Mouse (Mus musculus) adrenal gland, postnatal 36 days (tissue): Measurements from ENCODE around the gene Mapk10. TPM values are rescaled to one million over a fixed set of nuclear protein-coding genes. Genes with fewer than 3 reads are reported as not detected.

Experiments used
- DNase-seq, 2 experiments: peaks; one replicate each; pipeline ENCODE4 v3.0.0; 2021; ENCODE audit warnings: mixed read lengths in 1 of 2
- long read RNA-seq, 2 experiments: library from polyadenylated mRNA; stranded (forward); transcript quantifications; one replicate each; pipeline ENCODE4 v2.0.0; 2021; ENCODE audit warnings: borderline sequencing depth in 2 of 2
- total RNA-seq, 2 experiments: library from RNA; stranded (reverse); gene quantifications; 2 replicates each; pipeline ENCODE4 v1.2.3; 2021

Gene Mapk10
- 10 to 100 TPM in 1 of 2 experiments, 1 to 10 TPM in 1; 5.7 to 10.0 TPM for total RNA-seq
- long read RNA-seq, experiment 1, full-length matches to known transcripts: 1 of 4 reads
- long read RNA-seq, experiment 1, partial matches to known transcripts: 0 of 4 reads
- long read RNA-seq, experiment 1, other reads (novel, unspliced or antisense): 3 of 4 reads
- long read RNA-seq, experiment 2, full-length matches to known transcripts: 1 of 3 reads
- long read RNA-seq, experiment 2, partial matches to known transcripts: 0 of 3 reads
- long read RNA-seq, experiment 2, other reads (novel, unspliced or antisense): 2 of 3 reads

- DNase-seq: peak; percentile 60 to 66
These were observed at the start of gene Mapk10 for GRCm38 (mm10) chr5:103211101-103211848. TSS of gene Mapk10 (minus strand) at chr5:103211334.

- DNase-seq: no peak
These were observed 45.0 kb upstream of the Mapk10 start for GRCm38 (mm10) chr5:103256144-103256543.

GRCm38 (mm10) chr5:103242430-103242829 is 31.3 kb upstream of the Mapk10 start:
- no peak for DNase-seq

- peak; percentile 6 to 15 for DNase-seq
These were observed 20.7 kb upstream of the Mapk10 start for GRCm38 (mm10) chr5:103231822-103232221.

- DNase-seq: no peak
These were observed 19.2 kb upstream of the Mapk10 start for GRCm38 (mm10) chr5:103230334-103230733.

- no peak for DNase-seq
These were observed 18.2 kb upstream of the Mapk10 start for GRCm38 (mm10) chr5:103229321-103229720.

GRCm38 (mm10) chr5:103221997-103222396 is 10.9 kb upstream of the Mapk10 start:
- no peak for DNase-seq

- no peak for DNase-seq
These were observed 490 bp downstream of the Mapk10 start for GRCm38 (mm10) chr5:103210644-103211043.

GRCm38 (mm10) chr5:103210018-103210417 is 1.1 kb downstream of the Mapk10 start:
- peak in 1 of 2 experiments; percentile 9 for DNase-seq

- DNase-seq: no peak
These were observed 1.6 kb downstream of the Mapk10 start for GRCm38 (mm10) chr5:103209486-103209885.

- DNase-seq: no peak
These were observed 2.3 kb downstream of the Mapk10 start for GRCm38 (mm10) chr5:103208869-103209268.

GRCm38 (mm10) chr5:103208021-103208511 is 3.1 kb downstream of the Mapk10 start:
- DNase-seq: no peak

GRCm38 (mm10) chr5:103197796-103198325 is 13.3 kb downstream of the Mapk10 start:
- no peak for DNase-seq

- no peak for DNase-seq
These were observed 16.6 kb downstream of the Mapk10 start for GRCm38 (mm10) chr5:103194549-103194948.

- DNase-seq: no peak
These were observed 17.4 kb downstream of the Mapk10 start for GRCm38 (mm10) chr5:103193700-103194099.

GRCm38 (mm10) chr5:103191577-103191976 is 19.6 kb downstream of the Mapk10 start:
- DNase-seq: no peak

- DNase-seq: no peak
These were observed 26.9 kb downstream of the Mapk10 start for GRCm38 (mm10) chr5:103184256-103184655.

GRCm38 (mm10) chr5:103181622-103182021 is 29.5 kb downstream of the Mapk10 start:
- no peak for DNase-seq

- no peak for DNase-seq
These were observed 34.1 kb downstream of the Mapk10 start for GRCm38 (mm10) chr5:103177010-103177409.

- no peak for DNase-seq
These were observed 35.1 kb downstream of the Mapk10 start for GRCm38 (mm10) chr5:103175989-103176388.

- no peak for DNase-seq
These were observed 36.5 kb downstream of the Mapk10 start for GRCm38 (mm10) chr5:103174607-103175006.

- no peak for DNase-seq
These were observed 39.9 kb downstream of the Mapk10 start for GRCm38 (mm10) chr5:103171207-103171606.

GRCm38 (mm10) chr5:103167371-103167770 is 43.8 kb downstream of the Mapk10 start:
- DNase-seq: no peak
